Mouse (Mus musculus) bone marrow macrophage, adult 2 months (primary cell): ENCODE results near the gene Rhbdd1.

ENCODE experiments used
- CTCF ChIP-seq: IDR thresholded peaks from 2 replicates; pipeline ENCODE4 v1.5.1; 2012; ENCODE audit warnings: low read depth, mild to moderate bottlenecking, low read length, moderate library complexity
- POLR2A ChIP-seq: IDR thresholded peaks from 2 replicates; pipeline ENCODE4 v1.6.1; 2012; ENCODE audit warnings: mild to moderate bottlenecking, low read depth, low read length, borderline replicate concordance

- TF ChIP-seq POLR2A (no peak), CTCF (no peak)
These were observed 116.8 kb downstream of the Rhbdd1 start for GRCm38 (mm10) chr1:82432919-82433648.
